Mouse (Mus musculus): ENCODE data around the gene Cdyl.

GRCm38 (mm10) chr13:35677433-35678051, 17.9 kb downstream of the Cdyl start:
- TF ChIP-seq CTCF (IDR thresholded peaks at IDR 0.05; ENCODE audit: control insufficient read depth, insufficient read depth, insufficient replicate concordance, low read depth, low read length) (no peak), POLR2A (IDR thresholded peaks at IDR 0.05; ENCODE audit: control insufficient read depth, low read depth, low read length) (no peak)

Measured in testis, adult 2 months (tissue).